Mouse (Mus musculus) stomach, postnatal 0 days (tissue): ENCODE measurements around the gene Car4.

Experiments
- CTCF ChIP-seq: IDR thresholded peaks from 2 replicates; pipeline ENCODE4 v1.5.1; 2016; ENCODE audit warnings: antibody characterized with exemption, low read depth, mild to moderate bottlenecking, moderate library complexity
- EP300 ChIP-seq: optimal IDR thresholded peaks from 2 replicates; pipeline ENCODE3; 2016; ENCODE audit warnings: antibody characterized with exemption

- TF ChIP-seq EP300 (no peak), CTCF (no peak)
These were observed 40.8 kb upstream of the Car4 start for GRCm38 (mm10) chr11:84916703-84917300.
